Mouse (Mus musculus) lung, embryonic 14.5 days (tissue): ENCODE measurements around the gene Rarb. TPM values are rescaled to one million over a fixed set of nuclear protein-coding genes. Genes with fewer than 3 reads are reported as not detected.

Experiments
- ATAC-seq: fragments of 200-750 bp; cut with Nextera tagmentation; 2 replicates; pipeline ENCODE4 v1.8.0; 2017; ENCODE audit warnings: mild to moderate bottlenecking, moderate TSS enrichment, moderate library complexity; ENCODE audit not compliant: insufficient read depth
- DNase-seq: peaks from one replicate; pipeline ENCODE4 v3.0.0-alpha.2; 2015
- H3K27ac ChIP-seq: fragments of 300-500 bp; sonication (generic); 2 replicates; pipeline ENCODE4 v1.5.1; 2014; ENCODE audit warnings: low read depth, mild to moderate bottlenecking, moderate library complexity
- H3K27me3 ChIP-seq: fragments of 300-500 bp; sonication (generic); 2 replicates; pipeline ENCODE4 v1.6.1; 2014; ENCODE audit warnings: low read length, control low read depth; ENCODE audit not compliant: insufficient read depth
- H3K36me3 ChIP-seq: fragments of 300-500 bp; sonication (generic); 2 replicates; pipeline ENCODE4 v1.6.1; 2014; ENCODE audit warnings: control low read depth; ENCODE audit not compliant: insufficient read depth
- H3K4me1 ChIP-seq: fragments of 300-500 bp; sonication (generic); 2 replicates; pipeline ENCODE4 v1.6.1; 2014; ENCODE audit warnings: antibody characterized with exemption, control low read depth; ENCODE audit not compliant: insufficient read depth
- H3K4me2 ChIP-seq: fragments of 300-500 bp; sonication (generic); 2 replicates; pipeline ENCODE4 v1.6.1; 2014; ENCODE audit warnings: mild to moderate bottlenecking
- H3K4me3 ChIP-seq: fragments of 300-500 bp; sonication (generic); 2 replicates; pipeline ENCODE4 v1.5.1; 2014; ENCODE audit warnings: low read depth, low read length
- H3K9ac ChIP-seq: fragments of 300-500 bp; sonication (generic); 2 replicates; pipeline ENCODE4 v1.6.1; 2014
- H3K9me3 ChIP-seq: fragments of 300-500 bp; sonication (generic); 2 replicates; pipeline ENCODE4 v1.6.1; 2016; ENCODE audit warnings: low read depth, low read length, control low read depth
- CTCF ChIP-seq: IDR thresholded peaks from 2 replicates; pipeline ENCODE4 v1.5.1; 2016; ENCODE audit warnings: antibody characterized with exemption, low read depth
- WGBS: fragments of 180-500 bp; shearing (Covaris S2); extraction: QIAGEN DNeasy Blood & Tissue Kit; methylation state at CpG from one replicate; pipeline ENCODE4 v1.1.7; 2014; 5-methylcytosine and 5-hydroxymethylcytosine counted together
- polyA plus RNA-seq: library from polyadenylated mRNA; unstranded; fragments of >200 nt; fragmentation: Nextera tagmentation; extraction: Ambion mirVana; gene quantifications from 2 replicates; pipeline ENCODE4 v1.2.1, GENCODE M21; 2014

The Rarb gene
- 17.3 and 17.9 TPM in 2 replicates for polyA plus RNA-seq

- WGBS = 87% methylated on average over 4 of the region's 4 CpGs
- ATAC-seq (no peak; the same call in 1 of the 2 replicates), DNase-seq (peak; percentile 57)
- H3K36me3 ChIP-seq = no peaks in the 10 kb centered on the region
- no peak for TF ChIP-seq CTCF
- no peaks in the 10 kb centered on the region for H3K27me3 ChIP-seq
- no peak within 1 kb of the TSS for H3K27ac ChIP-seq
- no peaks in the 10 kb centered on the region for H3K9me3 ChIP-seq
- no peak within 1 kb of the TSS for H3K9ac ChIP-seq
- H3K4me2 ChIP-seq = no peak within 1 kb of the TSS
- H3K4me1 ChIP-seq = no peaks in the 10 kb centered on the region
- H3K4me3 ChIP-seq = no peak within 1 kb of the TSS
Observed at GRCm38 (mm10) chr14:16818602-16819250, at the start of gene Rarb. Rarb (minus strand) TSS chr14:16819156.

- WGBS = 58% methylated on average over 3 of the region's 3 CpGs
- no peak for DNase-seq
- no peak for ATAC-seq
Observed at GRCm38 (mm10) chr14:16842036-16842435, 23.1 kb upstream of the Rarb start.

GRCm38 (mm10) chr14:16841597-16841989, 22.6 kb upstream of the Rarb start:
- Histone ChIP-seq H3K4me2 (no peak overlapping the region), H3K4me3 (no peak overlapping the region), H3K9me3 (no peaks in the 10 kb centered on the region), H3K36me3 (no peaks in the 10 kb centered on the region), H3K27ac (no peak overlapping the region), H3K9ac (no peak overlapping the region), H3K27me3 (no peaks in the 10 kb centered on the region), H3K4me1 (no peaks in the 10 kb centered on the region)
- no peak for TF ChIP-seq CTCF
- 68% methylated on average over 6 of the region's 6 CpGs for WGBS
- no peak for DNase-seq
- no peak for ATAC-seq

More at GRCm38 (mm10) chr14:16842036-16842435, 23.1 kb upstream of the Rarb start:
- H3K4me1 ChIP-seq = no peaks in the 10 kb centered on the region
- no peaks in the 10 kb centered on the region for H3K36me3 ChIP-seq
- TF ChIP-seq CTCF = no peak
- H3K4me3 ChIP-seq = no peak overlapping the region
- no peaks in the 10 kb centered on the region for H3K27me3 ChIP-seq
- no peak overlapping the region for H3K9ac ChIP-seq
- H3K27ac ChIP-seq = no peak overlapping the region
- H3K4me2 ChIP-seq = no peak overlapping the region
- H3K9me3 ChIP-seq = no peaks in the 10 kb centered on the region

- Histone ChIP-seq H3K9me3 (no peaks in the 10 kb centered on the region), H3K4me3 (no peak overlapping the region), H3K9ac (no peak overlapping the region), H3K27me3 (no peaks in the 10 kb centered on the region), H3K27ac (no peak overlapping the region), H3K4me1 (no peaks in the 10 kb centered on the region), H3K36me3 (no peaks in the 10 kb centered on the region), H3K4me2 (no peak overlapping the region)
- peak; percentile 73; the same call in 1 of the 2 replicates for ATAC-seq
- 53% methylated on average over 8 of the region's 8 CpGs for WGBS
- no peak for TF ChIP-seq CTCF
- peak; percentile 80 for DNase-seq
Observed at GRCm38 (mm10) chr14:16840951-16841596, 22.1 kb upstream of the Rarb start.

DNA sequence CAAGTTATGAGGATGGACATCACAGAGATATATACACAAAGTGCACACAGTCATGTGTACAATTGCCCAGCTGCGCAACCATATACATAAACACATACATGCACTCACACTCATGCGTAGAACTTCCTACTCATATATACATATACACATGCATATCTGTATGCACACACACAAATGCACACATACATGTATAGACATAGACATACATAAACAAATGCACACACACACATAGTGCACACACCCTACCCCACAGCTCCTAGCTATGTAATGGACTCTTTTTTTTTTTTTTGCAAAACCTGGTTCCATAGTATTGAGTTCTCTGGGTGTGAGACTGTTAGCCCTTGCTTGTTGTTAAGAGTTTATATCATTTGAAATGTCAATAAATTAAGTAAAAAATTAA, 21.2 kb upstream of the Rarb start:
- no peak for ATAC-seq
- Histone ChIP-seq H3K27ac (no peak overlapping the region), H3K4me3 (no peak overlapping the region), H3K27me3 (no peaks in the 10 kb centered on the region), H3K4me1 (no peaks in the 10 kb centered on the region), H3K4me2 (no peak overlapping the region), H3K9me3 (no peaks in the 10 kb centered on the region), H3K9ac (no peak overlapping the region), H3K36me3 (no peaks in the 10 kb centered on the region)
- 97% methylated on average over 2 of the region's 2 CpGs for WGBS
- TF ChIP-seq CTCF = no peak
- no peak for DNase-seq

GRCm38 (mm10) chr14:16815096-16815741, 3.7 kb downstream of the Rarb start:
- WGBS = 22% methylated on average over 1 of the region's 1 CpGs
- Histone ChIP-seq H3K27me3 (no peaks in the 10 kb centered on the region), H3K9me3 (no peaks in the 10 kb centered on the region), H3K9ac (no peak overlapping the region), H3K27ac (no peak overlapping the region), H3K4me1 (no peaks in the 10 kb centered on the region), H3K4me3 (no peak overlapping the region), H3K36me3 (no peaks in the 10 kb centered on the region), H3K4me2 (no peak overlapping the region)
- DNase-seq (peak; percentile 46), ATAC-seq (peak; percentile 68; the same call in 1 of the 2 replicates)
- TF ChIP-seq CTCF = no peak

GRCm38 (mm10) chr14:16806155-16806554, 12.8 kb downstream of the Rarb start:
- 79% methylated on average over 3 of the region's 3 CpGs for WGBS
- no peak for DNase-seq
- H3K36me3 ChIP-seq = no peaks in the 10 kb centered on the region
- ATAC-seq = no peak
- H3K4me1 ChIP-seq = no peaks in the 10 kb centered on the region
- H3K4me3 ChIP-seq = no peak overlapping the region
- H3K27ac ChIP-seq = no peak overlapping the region
- H3K9ac ChIP-seq = no peak overlapping the region
- no peak overlapping the region for H3K4me2 ChIP-seq
- TF ChIP-seq CTCF = no peak
- H3K9me3 ChIP-seq = no peaks in the 10 kb centered on the region
- no peaks in the 10 kb centered on the region for H3K27me3 ChIP-seq
